Mouse (Mus musculus): Measurements from ENCODE around the gene Dgkk.
"Not testable (repeated sequence)": the region's sequence is repeated elsewhere in the genome, so short reads cannot be mapped to it uniquely, and the experiment has no call there.

Dgkk gene

GRCm38 (mm10) chrX:6779006-6779405, at the start of gene Dgkk:
TSS of gene Dgkk (plus strand) at chrX:6779306.
- DNase-seq (ENCODE audit: low read depth) = not testable (repeated sequence)

- DNase-seq (ENCODE audit: low read depth) = no peak
Measured at GRCm38 (mm10) chrX:6733998-6734397, 45.1 kb upstream of the Dgkk start.

GRCm38 (mm10) chrX:6750714-6751113, 28.4 kb upstream of the Dgkk start:
- DNase-seq (ENCODE audit: low read depth) = no peak

- no peak for DNase-seq (ENCODE audit: low read depth)
Measured at GRCm38 (mm10) chrX:6751549-6752047, 27.5 kb upstream of the Dgkk start.

GRCm38 (mm10) chrX:6777489-6778249, 1.4 kb upstream of the Dgkk start:
- DNase-seq (ENCODE audit: low read depth) = no peak

GRCm38 (mm10) chrX:6778250-6778637, 862 bp upstream of the Dgkk start:
- no peak for DNase-seq (ENCODE audit: low read depth)

GRCm38 (mm10) chrX:6779969-6780539, 948 bp downstream of the Dgkk start:
- no peak for DNase-seq (ENCODE audit: low read depth)

GRCm38 (mm10) chrX:6832553-6832952, 53.4 kb downstream of the Dgkk start:
- peak; percentile 0 for DNase-seq (ENCODE audit: low read depth)

- DNase-seq (ENCODE audit: low read depth) = no peak
Measured at GRCm38 (mm10) chrX:6853466-6853865, 74.4 kb downstream of the Dgkk start.

GRCm38 (mm10) chrX:6854136-6854535, 75.0 kb downstream of the Dgkk start:
- DNase-seq (ENCODE audit: low read depth) = no peak

GRCm38 (mm10) chrX:6893933-6894332, 114.8 kb downstream of the Dgkk start:
- no peak for DNase-seq (ENCODE audit: low read depth)

- DNase-seq (ENCODE audit: low read depth) = no peak
Measured at GRCm38 (mm10) chrX:6911047-6911446, 131.9 kb downstream of the Dgkk start.

- peak; percentile 58 for DNase-seq (ENCODE audit: low read depth)
Measured at GRCm38 (mm10) chrX:6922165-6922564, 143.1 kb downstream of the Dgkk start.

GRCm38 (mm10) chrX:6926224-6926623, 147.1 kb downstream of the Dgkk start:
- no peak for DNase-seq (ENCODE audit: low read depth)

GRCm38 (mm10) chrX:6968598-6968997, 189.5 kb downstream of the Dgkk start:
- peak; percentile 50 for DNase-seq (ENCODE audit: low read depth)

GRCm38 (mm10) chrX:6971956-6972355, 192.8 kb downstream of the Dgkk start:
- DNase-seq (ENCODE audit: low read depth) = peak; percentile 4

- DNase-seq (ENCODE audit: low read depth) = not testable (repeated sequence)
Measured at GRCm38 (mm10) chrX:6983916-6984315, 204.8 kb downstream of the Dgkk start.

All from 416B (cell line).